Mouse (Mus musculus) heart, embryonic 12.5 days (tissue): ENCODE measurements around the gene Txnip. TPM values are rescaled to one million over a fixed set of nuclear protein-coding genes. Genes with fewer than 3 reads are reported as not detected.
A peak's percentile ranks its signal among the peaks of the same experiment; 100 is the strongest.

Experiments used
- ATAC-seq: fragments of 200-750 bp; cut with Nextera tagmentation; 2 replicates; pipeline ENCODE4 v1.8.0; 2017; ENCODE audit warnings: moderate TSS enrichment, moderate library complexity; ENCODE audit not compliant: insufficient number of reproducible peaks, low FRiP score
- H3K27ac ChIP-seq: fragments of 300-500 bp; sonication (generic); 2 replicates; pipeline ENCODE4 v1.5.1; 2016; ENCODE audit warnings: mild to moderate bottlenecking, moderate library complexity; ENCODE audit not compliant: poor library complexity, severe bottlenecking
- H3K27me3 ChIP-seq: fragments of 300-500 bp; sonication (generic); replicated peaks from 2 replicates; pipeline ENCODE4 v1.6.1; 2016; ENCODE audit warnings: mild to moderate bottlenecking, moderate library complexity
- H3K36me3 ChIP-seq: fragments of 300-500 bp; sonication (generic); 2 replicates; pipeline ENCODE4 v1.6.1; 2016; ENCODE audit warnings: mild to moderate bottlenecking, moderate library complexity
- H3K4me1 ChIP-seq: fragments of 300-500 bp; sonication (generic); replicated peaks from 2 replicates; pipeline ENCODE4 v1.6.1; 2016; ENCODE audit warnings: mild to moderate bottlenecking
- H3K4me2 ChIP-seq: fragments of 300-500 bp; sonication (generic); 2 replicates; pipeline ENCODE4 v1.6.1; 2016; ENCODE audit warnings: mild to moderate bottlenecking, moderate library complexity
- H3K4me3 ChIP-seq: fragments of 300-500 bp; sonication (generic); 2 replicates; pipeline ENCODE4 v1.5.1; 2016; ENCODE audit warnings: mild to moderate bottlenecking
- H3K9ac ChIP-seq: fragments of 300-500 bp; sonication (generic); 2 replicates; pipeline ENCODE4 v1.6.1; 2016; ENCODE audit warnings: mild to moderate bottlenecking, moderate library complexity
- H3K9me3 ChIP-seq: fragments of 300-500 bp; sonication (generic); replicated peaks from 2 replicates; pipeline ENCODE4 v1.6.1; 2016; ENCODE audit warnings: mild to moderate bottlenecking, moderate library complexity
- WGBS: fragments of 180-500 bp; shearing (Covaris S2); methylation state at CpG from one replicate; pipeline ENCODE4 v1.1.7; 2016; 5-methylcytosine and 5-hydroxymethylcytosine counted together
- polyA plus RNA-seq: library from polyadenylated mRNA; unstranded; fragments of >200 nt; fragmentation: Nextera tagmentation; extraction: Ambion mirVana; gene quantifications from 2 replicates; pipeline ENCODE4 v1.2.1, GENCODE M21; 2016

Gene Txnip
- polyA plus RNA-seq, 1 experiment from 2014 or later: 144 TPM

GRCm38 (mm10) chr3:96579239-96579750 lies 21.5 kb downstream of the Txnip start:
- Histone ChIP-seq H3K27me3 (no peaks in the 10 kb centered on the region), H3K36me3 (peaks cover 3% of the 10 kb centered on the region; the same call in 1 of the 2 replicates), H3K9ac (0 out of 2 replicates have a peak overlapping the region, but pooled peaks have one; percentile 34), H3K4me3 (no peak overlapping the region), H3K9me3 (no peaks in the 10 kb centered on the region), H3K27ac (peak overlapping the region; percentile 47; the same call in 1 of the 2 replicates), H3K4me2 (no peak overlapping the region), H3K4me1 (peaks cover 51% of the 10 kb centered on the region)
- 76% methylated on average over 4 of the region's 4 CpGs for WGBS
- no peak for ATAC-seq

GRCm38 (mm10) chr3:96579885-96580454 lies 22.2 kb downstream of the Txnip start:
- Histone ChIP-seq H3K9ac (peak overlapping the region; percentile 73), H3K9me3 (no peaks in the 10 kb centered on the region), H3K4me2 (peak overlapping the region; percentile 61), H3K27me3 (no peaks in the 10 kb centered on the region), H3K4me3 (peak overlapping the region; percentile 25), H3K36me3 (peaks cover 4% of the 10 kb centered on the region; the same call in 1 of the 2 replicates), H3K27ac (peak overlapping the region; percentile 47; the same call in 1 of the 2 replicates), H3K4me1 (peaks cover 47% of the 10 kb centered on the region)
- 7% methylated on average over 16 of the region's 16 CpGs for WGBS
- ATAC-seq: 0 out of 2 replicates have a peak, but pooled peaks have one; percentile 19

GRCm38 (mm10) chr3:96581141-96581540 lies 23.4 kb downstream of the Txnip start:
- Histone ChIP-seq H3K4me2 (peak overlapping the region; percentile 61; the same call in 1 of the 2 replicates), H3K27me3 (no peaks in the 10 kb centered on the region), H3K36me3 (peaks cover 4% of the 10 kb centered on the region; the same call in 1 of the 2 replicates), H3K27ac (no peak overlapping the region), H3K4me3 (no peak overlapping the region), H3K9me3 (no peaks in the 10 kb centered on the region), H3K4me1 (peaks cover 36% of the 10 kb centered on the region), H3K9ac (0 out of 2 replicates have a peak overlapping the region, but pooled peaks have one; percentile 19)
- 44% methylated on average over 6 of the region's 6 CpGs for WGBS
- ATAC-seq: no peak

- Histone ChIP-seq H3K9ac (no peak overlapping the region), H3K36me3 (peaks cover 4% of the 10 kb centered on the region; the same call in 1 of the 2 replicates), H3K27me3 (no peaks in the 10 kb centered on the region), H3K4me3 (no peak overlapping the region), H3K4me1 (peaks cover 32% of the 10 kb centered on the region), H3K9me3 (no peaks in the 10 kb centered on the region), H3K4me2 (no peak overlapping the region), H3K27ac (no peak overlapping the region)
- no peak for ATAC-seq
- 83% methylated on average over 16 of the region's 16 CpGs for WGBS
These were observed 24.2 kb downstream of the Txnip start for GRCm38 (mm10) chr3:96581771-96582515.

GRCm38 (mm10) chr3:96583386-96583785 lies 25.6 kb downstream of the Txnip start:
- no peak overlapping the region for H3K4me3 ChIP-seq
- no peak overlapping the region for H3K9ac ChIP-seq
- peaks cover 22% of the 10 kb centered on the region for H3K4me1 ChIP-seq
- no peak overlapping the region for H3K27ac ChIP-seq
- no peaks in the 10 kb centered on the region for H3K27me3 ChIP-seq
- peaks cover 9% of the 10 kb centered on the region; the same call in 1 of the 2 replicates for H3K36me3 ChIP-seq
- 83% methylated on average over 5 of the region's 5 CpGs for WGBS
- ATAC-seq: no peak
- no peak overlapping the region for H3K4me2 ChIP-seq
- H3K9me3 ChIP-seq: 0 out of 2 replicates have a peak, but pooled peaks cover 5% of the 10 kb centered on the region

- no peak overlapping the region for H3K9ac ChIP-seq
These were observed 32.9 kb downstream of the Txnip start for GRCm38 (mm10) chr3:96590657-96591056.

GRCm38 (mm10) chr3:96593374-96593773 lies 35.6 kb downstream of the Txnip start:
- H3K9ac ChIP-seq: peak overlapping the region; percentile 80
- H3K4me2 ChIP-seq: peak overlapping the region; percentile 82
- H3K4me3 ChIP-seq: peak overlapping the region; percentile 72
- WGBS: under 1% methylated on average over 10 of the region's 10 CpGs
- H3K4me1 ChIP-seq: peaks cover 31% of the 10 kb centered on the region
- peaks cover 10% of the 10 kb centered on the region; the same call in 1 of the 2 replicates for H3K36me3 ChIP-seq
- H3K9me3 ChIP-seq: 0 out of 2 replicates have a peak, but pooled peaks cover 4% of the 10 kb centered on the region
- ATAC-seq: no peak
- H3K27ac ChIP-seq: peak overlapping the region; percentile 87
- no peaks in the 10 kb centered on the region for H3K27me3 ChIP-seq

More at GRCm38 (mm10) chr3:96590657-96591056, 32.9 kb downstream of the Txnip start:
- peaks cover 16% of the 10 kb centered on the region for H3K36me3 ChIP-seq
- H3K27me3 ChIP-seq: no peaks in the 10 kb centered on the region
- 78% methylated on average over 4 of the region's 4 CpGs for WGBS
- H3K27ac ChIP-seq: no peak overlapping the region
- H3K4me1 ChIP-seq: peaks cover 12% of the 10 kb centered on the region
- no peak overlapping the region for H3K4me2 ChIP-seq
- ATAC-seq: no peak
- H3K9me3 ChIP-seq: 0 out of 2 replicates have a peak, but pooled peaks cover 8% of the 10 kb centered on the region
- no peak overlapping the region for H3K4me3 ChIP-seq

GRCm38 (mm10) chr3:96593790-96594560 lies 36.2 kb downstream of the Txnip start, which contains the start of gene Polr3gl:
Polr3gl (minus strand) TSS chr3:96594181.
- peak within 1 kb of the TSS; percentile 87 for H3K27ac ChIP-seq
- H3K4me1 ChIP-seq: peaks cover 36% of the 10 kb centered on the region
- WGBS: 0% methylated on average over 37 of the region's 38 CpGs
- H3K9me3 ChIP-seq: 0 out of 2 replicates have a peak, but pooled peaks cover 4% of the 10 kb centered on the region
- 0 out of 2 replicates have a peak, but pooled peaks cover 3% of the 10 kb centered on the region for H3K27me3 ChIP-seq
- peak within 1 kb of the TSS; percentile 72 for H3K4me3 ChIP-seq
- peak; percentile 86 for ATAC-seq
- peak within 1 kb of the TSS; percentile 80 for H3K9ac ChIP-seq
- peak within 1 kb of the TSS; percentile 82 for H3K4me2 ChIP-seq
- peaks cover 10% of the 10 kb centered on the region; the same call in 1 of the 2 replicates for H3K36me3 ChIP-seq

- Histone ChIP-seq H3K36me3 (peaks cover 8% of the 10 kb centered on the region; the same call in 1 of the 2 replicates), H3K4me2 (no peak overlapping the region), H3K27me3 (0 out of 2 replicates have a peak, but pooled peaks cover 5% of the 10 kb centered on the region), H3K27ac (no peak overlapping the region), H3K9ac (no peak overlapping the region), H3K4me3 (no peak overlapping the region), H3K9me3 (0 out of 2 replicates have a peak, but pooled peaks cover 4% of the 10 kb centered on the region), H3K4me1 (peaks cover 40% of the 10 kb centered on the region)
- 76% methylated on average over 5 of the region's 5 CpGs for WGBS
- ATAC-seq: no peak
These were observed 37.1 kb downstream of the Txnip start for GRCm38 (mm10) chr3:96594851-96595250.

- Histone ChIP-seq H3K9me3 (no peaks in the 10 kb centered on the region), H3K27me3 (0 out of 2 replicates have a peak, but pooled peaks cover 5% of the 10 kb centered on the region), H3K36me3 (peaks cover 1% of the 10 kb centered on the region; the same call in 1 of the 2 replicates), H3K4me1 (peaks cover 40% of the 10 kb centered on the region), H3K27ac (peak overlapping the region; percentile 74; the same call in 1 of the 2 replicates), H3K9ac (peak overlapping the region; percentile 85; the same call in 1 of the 2 replicates), H3K4me2 (peak overlapping the region; percentile 90), H3K4me3 (peak overlapping the region; percentile 65)
- ATAC-seq: no peak
- WGBS: 23% methylated on average over 6 of the region's 6 CpGs
These were observed 37.9 kb downstream of the Txnip start for GRCm38 (mm10) chr3:96595661-96596060.
